Mouse (Mus musculus) kidney, embryonic 15.5 days (tissue): ENCODE measurements around the gene Phldb2. TPM values are rescaled to one million over a fixed set of nuclear protein-coding genes. Genes with fewer than 3 reads are reported as not detected.

Experiments
- ATAC-seq: fragments of 200-750 bp; cut with Nextera tagmentation; replicated peaks from 2 replicates; pipeline ENCODE4 v1.8.0; 2017; ENCODE audit warnings: moderate TSS enrichment; ENCODE audit not compliant: low FRiP score
- H3K27ac ChIP-seq: fragments of 300-500 bp; sonication (generic); 2 replicates; pipeline ENCODE4 v1.5.1; 2015; ENCODE audit warnings: mild to moderate bottlenecking, inconsistent platforms
- H3K27me3 ChIP-seq: fragments of 300-500 bp; sonication (generic); 2 replicates; pipeline ENCODE4 v1.6.1; 2015; ENCODE audit warnings: inconsistent platforms
- H3K36me3 ChIP-seq: fragments of 300-500 bp; sonication (generic); 2 replicates; pipeline ENCODE4 v1.6.1; 2015; ENCODE audit warnings: inconsistent platforms
- H3K4me1 ChIP-seq: fragments of 300-500 bp; sonication (generic); 2 replicates; pipeline ENCODE4 v1.6.1; 2015; ENCODE audit warnings: inconsistent platforms
- H3K4me2 ChIP-seq: fragments of 300-500 bp; sonication (generic); 2 replicates; pipeline ENCODE4 v1.6.1; 2015; ENCODE audit warnings: moderate library complexity, mild to moderate bottlenecking, inconsistent platforms
- H3K4me3 ChIP-seq: fragments of 300-500 bp; sonication (generic); replicated peaks from 2 replicates; pipeline ENCODE4 v1.5.1; 2015; ENCODE audit warnings: mild to moderate bottlenecking, inconsistent platforms
- H3K9ac ChIP-seq: fragments of 300-500 bp; sonication (generic); 2 replicates; pipeline ENCODE4 v1.6.1; 2015; ENCODE audit warnings: mild to moderate bottlenecking, inconsistent platforms
- H3K9me3 ChIP-seq: fragments of 300-500 bp; sonication (generic); replicated peaks from 2 replicates; pipeline ENCODE4 v1.6.1; 2016; ENCODE audit warnings: inconsistent platforms
- WGBS: fragments of 180-500 bp; shearing (Covaris S2); methylation state at CpG from one replicate; pipeline ENCODE4 v1.1.7; 2015; ENCODE audit warnings: mixed read lengths; 5-methylcytosine and 5-hydroxymethylcytosine counted together
- polyA plus RNA-seq: library from polyadenylated mRNA; unstranded; fragments of >200 nt; fragmentation: Nextera tagmentation; extraction: Ambion mirVana; gene quantifications from 2 replicates; pipeline ENCODE4 v1.2.1, GENCODE M21; 2015

Phldb2 gene
- polyA plus RNA-seq, 1 experiment from 2014 or later, result 84.2 TPM

DNA sequence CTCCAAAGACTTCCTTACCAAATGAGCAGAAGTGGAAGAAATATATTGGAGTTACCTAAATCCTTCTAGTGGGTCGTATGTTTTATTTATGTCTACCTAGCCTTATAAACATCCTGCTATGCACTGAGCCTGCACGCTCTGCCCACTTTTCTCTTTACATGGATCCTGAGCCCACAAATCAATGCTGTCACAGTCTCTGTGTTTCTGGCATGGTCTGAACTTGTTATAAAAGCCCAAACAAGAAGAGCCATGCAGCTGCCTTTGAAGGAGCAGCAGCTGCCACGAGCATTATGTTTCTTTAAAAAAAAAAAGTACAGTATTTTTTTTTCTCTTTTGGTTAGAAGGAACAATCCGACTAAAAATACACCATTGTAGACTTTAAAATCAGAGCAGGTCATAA, 186.0 kb downstream of the Phldb2 start:
- 29% methylated on average over 4 of the region's 4 CpGs for WGBS
- no peak for ATAC-seq
- H3K27ac ChIP-seq, result peak overlapping the region; percentile 76
- no peak overlapping the region for H3K4me2 ChIP-seq
- no peak overlapping the region for H3K4me3 ChIP-seq
- peaks cover 84% of the 10 kb centered on the region for H3K36me3 ChIP-seq
- H3K4me1 ChIP-seq, result peaks cover 23% of the 10 kb centered on the region
- H3K27me3 ChIP-seq, result no peaks in the 10 kb centered on the region
- H3K9ac ChIP-seq, result no peak overlapping the region
- H3K9me3 ChIP-seq, result no peaks in the 10 kb centered on the region

- peak; percentile 91 for ATAC-seq
- 39% methylated on average over 7 of the region's 7 CpGs for WGBS
- no peak overlapping the region for H3K4me2 ChIP-seq
- H3K36me3 ChIP-seq, result peaks cover 80% of the 10 kb centered on the region
- H3K9ac ChIP-seq, result no peak overlapping the region
- no peaks in the 10 kb centered on the region for H3K9me3 ChIP-seq
- H3K27ac ChIP-seq, result peak overlapping the region; percentile 84
- H3K27me3 ChIP-seq, result no peaks in the 10 kb centered on the region
- no peak overlapping the region for H3K4me3 ChIP-seq
- H3K4me1 ChIP-seq, result peaks cover 23% of the 10 kb centered on the region
These were observed 187.4 kb downstream of the Phldb2 start for GRCm38 (mm10) chr16:45765801-45766494.

DNA sequence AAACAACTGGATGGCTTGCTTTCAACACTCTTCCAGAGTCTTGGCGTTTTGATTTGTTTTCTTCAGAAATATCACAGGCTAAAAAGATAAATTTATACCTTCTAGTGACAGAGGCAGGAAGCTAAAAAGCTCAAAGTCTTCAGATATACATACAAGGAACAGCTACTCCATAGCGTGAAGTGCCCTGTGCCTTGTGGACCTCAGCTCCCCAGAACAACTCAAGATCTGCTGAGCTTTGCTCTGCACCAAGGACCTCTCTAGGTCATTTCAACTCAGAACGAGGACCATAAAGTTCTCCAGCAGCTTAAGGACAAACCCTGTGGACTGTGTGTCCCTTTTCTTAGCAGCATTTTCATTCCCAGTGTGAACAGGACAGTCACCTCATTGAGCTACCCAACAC, 188.3 kb downstream of the Phldb2 start:
- 0 out of 2 replicates have a peak, but pooled peaks have one; percentile 2 for ATAC-seq
- WGBS, result 68% methylated on average over 3 of the region's 3 CpGs
- Histone ChIP-seq H3K9ac (no peak overlapping the region), H3K4me3 (no peak overlapping the region), H3K36me3 (peaks cover 80% of the 10 kb centered on the region), H3K27me3 (no peaks in the 10 kb centered on the region), H3K4me2 (no peak overlapping the region), H3K27ac (peak overlapping the region; percentile 84), H3K9me3 (no peaks in the 10 kb centered on the region), H3K4me1 (peaks cover 23% of the 10 kb centered on the region)

DNA sequence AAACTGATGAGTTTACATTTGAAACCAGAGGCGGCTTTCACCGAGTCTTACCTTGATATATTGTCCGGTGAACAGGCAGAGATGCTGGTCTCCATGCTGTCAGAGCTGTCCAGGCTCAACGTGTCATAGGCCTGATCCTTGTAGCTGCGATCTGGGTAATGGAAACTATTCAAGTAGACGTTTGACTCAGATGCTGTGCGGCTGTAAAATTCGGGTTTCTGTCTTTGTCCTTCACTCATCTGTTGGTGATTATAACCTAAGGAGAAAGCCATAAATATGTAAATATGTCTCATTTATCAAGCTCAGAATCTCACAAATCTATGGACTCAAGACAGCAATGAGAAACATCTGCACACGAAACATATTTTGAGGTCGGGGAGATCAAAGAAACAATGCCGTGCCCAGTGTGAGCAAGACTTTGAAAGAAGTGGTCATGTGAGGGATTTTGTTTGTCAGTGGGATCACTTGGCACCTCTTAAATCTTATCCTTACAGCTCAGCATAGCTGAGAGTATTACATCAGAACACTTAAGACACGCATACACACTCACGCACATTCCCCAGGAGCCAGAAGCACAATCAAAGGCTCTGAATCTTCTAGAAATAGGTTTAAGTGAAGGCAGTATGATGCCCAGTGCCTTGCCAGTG, 190.4 kb downstream of the Phldb2 start:
- no peak for ATAC-seq
- H3K4me3 ChIP-seq, result no peak overlapping the region
- H3K4me1 ChIP-seq, result peaks cover 18% of the 10 kb centered on the region
- no peak overlapping the region for H3K27ac ChIP-seq
- no peak overlapping the region for H3K4me2 ChIP-seq
- peaks cover 82% of the 10 kb centered on the region for H3K36me3 ChIP-seq
- H3K27me3 ChIP-seq, result no peaks in the 10 kb centered on the region
- H3K9me3 ChIP-seq, result no peaks in the 10 kb centered on the region
- 80% methylated on average over 13 of the region's 13 CpGs for WGBS
- no peak overlapping the region for H3K9ac ChIP-seq

DNA sequence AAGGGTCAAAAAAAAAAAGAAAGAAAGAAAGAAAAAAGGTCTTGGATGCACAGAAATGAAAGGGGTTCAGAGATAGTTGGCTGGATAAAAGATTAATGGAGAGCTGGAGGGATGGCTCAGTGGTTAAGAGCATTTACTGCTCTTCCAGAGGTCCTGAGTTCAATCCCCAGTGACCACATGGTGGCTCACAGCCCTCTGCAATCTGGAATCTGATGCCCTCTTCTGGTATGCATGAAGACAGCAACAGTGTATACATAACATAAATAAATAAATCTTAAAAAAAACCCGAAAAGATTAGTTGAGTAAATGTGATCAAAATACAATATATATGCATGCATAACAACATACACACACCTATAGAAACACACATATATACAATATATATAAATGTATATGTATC, 192.0 kb downstream of the Phldb2 start:
- Histone ChIP-seq H3K27ac (no peak overlapping the region), H3K4me1 (peaks cover 10% of the 10 kb centered on the region; the same call in 1 of the 2 replicates), H3K4me2 (no peak overlapping the region), H3K9ac (no peak overlapping the region), H3K4me3 (no peak overlapping the region), H3K27me3 (no peaks in the 10 kb centered on the region), H3K36me3 (peaks cover 85% of the 10 kb centered on the region), H3K9me3 (no peaks in the 10 kb centered on the region)
- ATAC-seq, result no peak
- WGBS, result 79% methylated on average over 1 of the region's 1 CpGs

GRCm38 (mm10) chr16:45758726-45759269, 194.6 kb downstream of the Phldb2 start:
- Histone ChIP-seq H3K4me2 (no peak overlapping the region), H3K9me3 (no peaks in the 10 kb centered on the region), H3K27me3 (no peaks in the 10 kb centered on the region), H3K9ac (no peak overlapping the region), H3K27ac (no peak overlapping the region; the same call in 1 of the 2 replicates), H3K4me1 (0 out of 2 replicates have a peak, but pooled peaks cover 3% of the 10 kb centered on the region), H3K4me3 (no peak overlapping the region), H3K36me3 (peaks cover 63% of the 10 kb centered on the region)
- WGBS, result 64% methylated on average over 9 of the region's 9 CpGs
- ATAC-seq, result no peak

- Histone ChIP-seq H3K27ac (peak overlapping the region; percentile 72), H3K4me2 (no peak overlapping the region), H3K9me3 (no peaks in the 10 kb centered on the region), H3K4me1 (0 out of 2 replicates have a peak, but pooled peaks cover 3% of the 10 kb centered on the region), H3K9ac (no peak overlapping the region), H3K27me3 (no peaks in the 10 kb centered on the region), H3K4me3 (no peak overlapping the region), H3K36me3 (peaks cover 54% of the 10 kb centered on the region)
- ATAC-seq, result peak; percentile 62; the same call in 1 of the 2 replicates
- 77% methylated on average over 12 of the region's 12 CpGs for WGBS
These were observed 195.8 kb downstream of the Phldb2 start for GRCm38 (mm10) chr16:45757421-45758078.

DNA sequence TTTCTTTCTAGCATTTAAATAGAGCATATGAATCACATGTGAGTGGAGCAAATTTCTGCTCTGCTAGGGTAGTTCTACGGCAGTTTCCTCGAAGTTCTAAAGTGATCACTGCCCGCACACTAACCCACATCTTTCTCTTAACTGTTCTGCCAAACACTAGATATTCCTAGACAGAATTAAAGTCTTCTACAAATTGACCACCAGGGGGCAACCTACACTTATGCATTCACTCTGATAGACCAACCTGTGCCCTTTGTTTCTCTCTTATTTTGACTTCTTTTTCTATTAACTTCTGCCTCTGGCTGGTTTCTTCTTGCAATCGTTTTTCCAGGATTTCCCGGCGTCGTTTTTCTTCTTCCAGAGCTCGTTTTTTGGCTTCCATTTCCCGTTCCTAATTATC, 196.5 kb downstream of the Phldb2 start:
- Histone ChIP-seq H3K4me1 (0 out of 2 replicates have a peak, but pooled peaks cover 3% of the 10 kb centered on the region), H3K4me3 (no peak overlapping the region), H3K4me2 (no peak overlapping the region), H3K27me3 (no peaks in the 10 kb centered on the region), H3K36me3 (peaks cover 57% of the 10 kb centered on the region), H3K27ac (no peak overlapping the region), H3K9ac (no peak overlapping the region), H3K9me3 (no peaks in the 10 kb centered on the region)
- 41% methylated on average over 9 of the region's 9 CpGs for WGBS
- peak; percentile 66; the same call in 1 of the 2 replicates for ATAC-seq

DNA sequence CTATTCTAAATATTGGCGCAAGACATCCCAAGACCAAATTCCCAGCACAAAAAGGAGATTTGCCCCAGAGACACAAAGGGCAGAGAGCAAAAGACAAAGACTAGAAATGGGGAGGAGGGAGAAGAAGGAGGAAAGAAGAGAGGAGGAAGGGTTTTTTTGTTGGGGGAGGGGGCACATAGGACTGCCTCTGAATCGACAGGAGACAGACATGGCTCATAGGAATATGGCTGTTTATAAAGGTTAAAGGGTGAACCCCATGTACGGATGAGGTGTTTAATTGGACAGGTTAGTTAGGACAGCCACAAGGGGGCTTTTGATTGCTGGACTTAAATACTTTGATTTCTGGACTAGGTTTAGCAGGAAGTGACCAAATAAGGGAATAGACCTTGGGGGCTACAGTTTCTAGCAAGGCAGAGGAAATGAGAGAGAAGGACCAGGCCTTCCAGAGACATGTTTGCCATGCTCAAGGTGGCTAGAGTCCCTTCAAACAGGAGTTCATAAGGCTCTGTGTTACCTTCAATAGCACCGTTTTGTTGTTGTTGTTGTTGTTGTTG, 209.7 kb downstream of the Phldb2 start:
- no peak for ATAC-seq
- H3K4me3 ChIP-seq, result peak overlapping the region; percentile 86
- 60% methylated on average over 4 of the region's 4 CpGs for WGBS

DNA sequence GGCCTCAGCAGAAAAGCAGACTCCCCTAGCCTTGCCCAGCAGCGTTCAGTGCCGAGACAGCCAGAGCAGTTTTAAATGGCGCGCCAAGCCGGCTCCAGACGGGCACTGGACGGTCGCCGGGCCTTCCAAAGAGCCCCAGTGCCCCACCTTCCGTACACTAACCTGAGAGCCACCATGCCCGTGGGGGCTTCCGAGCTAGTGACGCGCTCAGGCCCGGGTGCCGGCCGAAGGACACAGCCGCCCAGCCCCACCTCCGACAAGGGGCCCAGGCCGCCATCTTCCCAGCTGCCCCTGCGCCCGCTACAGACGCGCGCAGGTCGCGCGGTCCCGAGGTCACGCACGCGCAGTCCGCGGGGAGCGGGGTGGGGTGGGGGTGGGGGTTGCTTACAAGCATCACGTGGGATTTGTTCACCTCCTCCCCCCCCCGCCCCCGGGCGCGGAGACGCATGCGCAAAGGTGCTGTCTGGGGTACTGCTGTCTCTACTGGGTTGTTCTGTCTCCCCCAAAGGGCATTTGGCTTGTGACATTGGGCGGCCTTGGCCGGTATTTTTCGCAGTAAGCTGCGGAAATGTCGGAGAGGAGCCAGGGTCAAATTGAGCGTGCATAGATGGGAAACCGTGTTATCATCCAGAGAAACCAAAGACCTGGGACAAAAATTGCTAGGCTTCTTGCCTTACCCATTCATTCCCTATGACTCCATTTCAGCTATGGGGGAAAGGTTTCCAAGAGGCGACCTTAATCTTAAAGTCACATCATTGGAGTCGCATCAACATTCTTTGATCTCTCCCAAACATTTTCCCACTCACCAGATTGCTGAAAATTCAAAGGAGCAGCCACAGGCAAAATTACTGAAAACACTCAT, 210.6 kb downstream of the Phldb2 start, which contains the start of gene Abhd10:
Gene Abhd10 (minus strand): TSS at position 341 of the 862 bp plus-strand sequence.
- ATAC-seq, result peak; percentile 98
- H3K27ac ChIP-seq, result peak within 1 kb of the TSS; percentile 97
- peak within 1 kb of the TSS; percentile 86 for H3K4me3 ChIP-seq
- H3K4me2 ChIP-seq, result peak within 1 kb of the TSS; percentile 66
- WGBS, result under 1% methylated on average over 51 of the region's 51 CpGs
- peaks cover 18% of the 10 kb centered on the region for H3K4me1 ChIP-seq
- no peaks in the 10 kb centered on the region for H3K9me3 ChIP-seq
- H3K9ac ChIP-seq, result peak within 1 kb of the TSS; percentile 95
- H3K36me3 ChIP-seq, result peaks cover 29% of the 10 kb centered on the region
- H3K27me3 ChIP-seq, result no peaks in the 10 kb centered on the region

More for the DNA sequence above, 209.7 kb downstream of the Phldb2 start:
- Histone ChIP-seq H3K27ac (peak overlapping the region; percentile 97), H3K36me3 (peaks cover 34% of the 10 kb centered on the region), H3K4me2 (peak overlapping the region; percentile 66), H3K9me3 (no peaks in the 10 kb centered on the region), H3K4me1 (peaks cover 18% of the 10 kb centered on the region), H3K27me3 (no peaks in the 10 kb centered on the region), H3K9ac (no peak overlapping the region)

DNA sequence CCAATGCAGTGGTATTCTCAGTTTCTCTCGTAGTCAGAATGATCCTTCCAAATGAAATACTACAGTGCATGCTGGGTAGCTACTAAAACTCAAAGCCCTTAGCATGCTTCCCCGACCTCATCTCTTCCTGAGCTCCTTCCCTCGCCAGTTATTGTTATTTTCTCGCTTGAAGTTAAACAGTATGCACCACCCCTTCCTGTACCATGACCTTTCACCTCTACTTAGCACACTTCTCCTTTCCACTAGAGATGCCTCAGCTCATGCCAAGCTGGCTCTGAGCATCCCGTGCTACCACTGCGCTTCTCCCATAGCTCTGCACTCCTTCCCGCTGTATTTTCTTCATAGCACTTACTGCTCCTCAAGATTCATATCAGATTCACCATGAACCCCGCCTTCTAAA, 215.5 kb downstream of the Phldb2 start:
- no peaks in the 10 kb centered on the region for H3K27me3 ChIP-seq
- H3K27ac ChIP-seq, result no peak overlapping the region
- WGBS, result 86% methylated on average over 8 of the region's 8 CpGs
- ATAC-seq, result no peak
- peaks cover 56% of the 10 kb centered on the region for H3K36me3 ChIP-seq
- no peak overlapping the region for H3K4me3 ChIP-seq
- no peak overlapping the region for H3K4me2 ChIP-seq
- peaks cover 8% of the 10 kb centered on the region for H3K4me1 ChIP-seq
- H3K9ac ChIP-seq, result no peak overlapping the region
- no peaks in the 10 kb centered on the region for H3K9me3 ChIP-seq
